Mouse (Mus musculus): ENCODE data around the gene Adamts4. TPM values are rescaled to one million over a fixed set of nuclear protein-coding genes. Genes with fewer than 3 reads are reported as not detected.

Adamts4 gene
- polyA plus RNA-seq, 1 experiment: not detected

DNA sequence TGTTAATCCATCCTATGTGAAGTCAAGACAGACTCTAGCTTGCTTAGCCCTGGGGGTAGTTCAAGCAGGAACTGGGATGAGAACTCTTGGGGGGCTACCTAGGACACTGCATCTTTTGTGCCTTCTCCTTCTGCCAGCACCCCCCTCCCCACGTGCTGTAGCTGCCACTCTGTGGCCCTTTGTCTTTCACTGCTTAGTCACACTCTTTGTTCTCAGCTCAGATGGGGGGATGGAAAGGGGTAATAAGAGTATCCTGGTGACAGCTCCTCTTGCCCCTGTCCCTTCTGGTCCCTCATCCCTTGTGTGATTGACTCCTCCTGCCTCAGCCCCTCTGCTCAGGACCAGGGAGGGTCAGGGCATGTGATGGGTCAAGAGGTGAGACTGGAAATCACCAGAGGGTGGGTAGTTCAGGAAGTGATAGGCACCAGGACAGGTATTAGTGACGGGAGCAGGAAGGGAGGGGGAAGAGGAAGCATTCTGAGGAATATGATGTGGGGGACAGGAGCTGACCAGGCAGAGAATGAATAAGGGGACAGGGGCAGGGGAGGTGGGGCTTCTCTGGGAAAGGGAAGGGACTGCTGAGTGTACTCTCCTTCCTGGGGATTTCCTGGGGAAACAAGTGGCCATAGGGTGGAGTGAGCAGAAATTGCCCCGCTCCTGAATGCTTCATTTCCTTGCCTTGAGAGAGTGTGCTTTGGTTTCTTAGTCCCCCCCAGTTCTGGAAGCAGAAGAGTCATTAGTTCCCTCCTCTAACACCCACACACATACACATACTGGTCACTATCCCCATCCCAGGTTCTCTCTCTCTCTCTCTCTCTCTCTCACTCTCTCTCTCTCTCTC, 1.6 kb upstream of the Adamts4 start:
- Histone ChIP-seq H3K4me1 (ENCODE audit: control insufficient read depth, insufficient read depth, low read length) (peaks cover 44% of the 10 kb centered on the region), H3K27ac (ENCODE audit: insufficient read depth, low read depth, low read length) (no peak overlapping the region), H3K4me3 (ENCODE audit: insufficient read depth, low read depth, low read length) (no peak overlapping the region)
- no peak for TF ChIP-seq POLR2A (IDR thresholded peaks at IDR 0.05; ENCODE audit: insufficient read depth, low read depth, low read length)
- TF ChIP-seq CTCF (IDR thresholded peaks at IDR 0.05; ENCODE audit: insufficient read depth, low read depth, low read length): no peak
- WGBS: 59% methylated on average over 3 of the region's 3 CpGs

DNA sequence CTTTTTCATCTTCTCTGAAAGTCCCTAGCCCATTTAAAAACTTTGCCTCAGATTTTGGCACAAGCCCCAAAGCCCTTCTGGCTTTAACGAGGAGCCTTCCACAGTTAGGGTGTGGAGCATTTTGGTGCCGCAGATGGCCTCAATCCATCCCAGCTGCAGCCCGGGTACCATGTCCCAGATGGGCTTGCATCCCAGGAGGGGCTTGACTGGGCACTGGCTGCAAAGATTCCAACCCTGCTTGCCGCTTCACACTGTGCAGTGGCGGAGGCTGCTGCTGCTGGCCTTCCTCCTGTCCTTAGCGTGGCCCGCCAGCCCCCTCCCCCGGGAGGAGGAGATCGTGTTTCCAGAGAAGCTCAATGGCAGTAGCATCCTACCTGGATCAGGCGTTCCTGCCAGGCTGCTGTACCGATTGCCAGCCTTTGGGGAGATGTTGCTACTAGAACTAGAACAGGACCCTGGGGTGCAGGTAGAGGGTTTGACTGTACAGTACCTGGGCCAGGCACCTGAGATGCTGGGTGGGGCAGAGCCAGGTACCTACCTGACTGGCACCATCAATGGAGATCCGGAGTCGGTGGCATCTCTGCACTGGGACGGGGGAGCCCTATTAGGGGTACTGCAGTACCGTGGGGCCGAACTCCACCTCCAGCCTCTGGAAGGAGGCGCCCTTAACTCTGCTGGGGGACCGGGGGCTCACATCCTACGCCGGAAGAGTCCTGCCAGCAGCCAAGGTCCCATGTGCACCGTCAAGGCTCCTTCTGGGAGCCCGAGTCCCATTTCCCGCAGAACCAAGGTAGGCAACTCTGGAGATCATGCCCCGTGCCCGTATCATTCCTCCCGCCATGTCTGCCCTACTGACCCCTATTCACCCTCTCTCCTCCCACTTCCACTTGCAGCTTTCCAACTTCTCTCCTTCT, 716 bp downstream of the Adamts4 start, which contains the start of gene Ndufs2:
Gene Ndufs2 (minus strand): TSS at position 709 of the 914 bp plus-strand sequence.
- H3K4me3 ChIP-seq (ENCODE audit: insufficient read depth, low read depth, low read length): peak within 1 kb of the TSS; percentile 3
- peak within 1 kb of the TSS; percentile 48; the same call in 1 of the 2 replicates for H3K27ac ChIP-seq (ENCODE audit: insufficient read depth, low read depth, low read length)
- TF ChIP-seq CTCF (IDR thresholded peaks at IDR 0.05; ENCODE audit: insufficient read depth, low read depth, low read length) (no peak), POLR2A (IDR thresholded peaks at IDR 0.05; ENCODE audit: insufficient read depth, low read depth, low read length) (no peak)
- peaks cover 39% of the 10 kb centered on the region for H3K4me1 ChIP-seq (ENCODE audit: control insufficient read depth, insufficient read depth, low read length)
- WGBS: 23% methylated on average over 26 of the region's 26 CpGs

DNA sequence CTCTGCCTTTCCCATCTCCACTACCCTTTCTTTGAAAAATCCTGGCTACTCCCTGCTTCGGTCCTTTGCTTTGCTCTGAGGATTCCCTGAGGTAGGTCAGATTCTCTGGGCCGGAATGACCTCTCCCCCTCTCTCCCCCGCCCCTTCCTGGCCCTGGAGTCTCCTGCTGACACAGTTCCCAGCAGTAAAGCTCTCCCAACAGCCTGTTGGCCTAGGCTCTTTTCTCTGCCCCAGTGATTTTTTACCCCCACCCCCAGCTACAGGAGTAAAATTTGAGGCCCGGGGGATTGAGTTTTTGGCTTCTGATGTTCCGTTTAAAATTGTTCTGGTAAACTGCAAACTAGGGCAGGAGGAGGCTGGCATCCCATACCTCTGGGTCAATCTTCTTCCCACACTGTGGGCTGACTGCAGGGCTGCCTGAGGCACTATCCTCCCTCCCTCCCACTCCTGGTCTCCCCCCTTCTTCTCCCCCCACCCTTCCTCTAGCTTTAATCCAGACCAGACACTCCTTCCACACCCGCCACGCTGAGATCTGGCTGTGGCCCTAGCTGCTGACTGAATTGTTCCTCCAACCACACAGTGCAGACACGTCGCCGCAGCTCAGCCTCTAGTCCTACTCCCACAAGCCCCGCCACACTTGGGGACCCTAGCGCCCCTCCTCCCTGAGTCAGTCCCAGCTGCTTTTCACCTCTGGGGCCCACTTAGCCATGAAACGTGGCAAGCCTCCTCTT, 1.5 kb downstream of the Adamts4 start:
- Histone ChIP-seq H3K4me1 (ENCODE audit: control insufficient read depth, insufficient read depth, low read length) (peaks cover 39% of the 10 kb centered on the region), H3K4me3 (ENCODE audit: insufficient read depth, low read depth, low read length) (no peak overlapping the region), H3K27ac (ENCODE audit: insufficient read depth, low read depth, low read length) (peak overlapping the region; percentile 48; the same call in 1 of the 2 replicates)
- TF ChIP-seq CTCF (IDR thresholded peaks at IDR 0.05; ENCODE audit: insufficient read depth, low read depth, low read length) (no peak), POLR2A (IDR thresholded peaks at IDR 0.05; ENCODE audit: insufficient read depth, low read depth, low read length) (no peak)
- WGBS: 10% methylated on average over 13 of the region's 13 CpGs

- Histone ChIP-seq H3K4me3 (ENCODE audit: insufficient read depth, low read depth, low read length) (no peak overlapping the region), H3K4me1 (ENCODE audit: control insufficient read depth, insufficient read depth, low read length) (peaks cover 36% of the 10 kb centered on the region), H3K27ac (ENCODE audit: insufficient read depth, low read depth, low read length) (peak overlapping the region; percentile 48; the same call in 1 of the 2 replicates)
- WGBS: 65% methylated on average over 17 of the region's 17 CpGs
- no peak for TF ChIP-seq CTCF (IDR thresholded peaks at IDR 0.05; ENCODE audit: insufficient read depth, low read depth, low read length)
- no peak for TF ChIP-seq POLR2A (IDR thresholded peaks at IDR 0.05; ENCODE audit: insufficient read depth, low read depth, low read length)
These were observed 2.2 kb downstream of the Adamts4 start for GRCm38 (mm10) chr1:171252415-171252814.

DNA sequence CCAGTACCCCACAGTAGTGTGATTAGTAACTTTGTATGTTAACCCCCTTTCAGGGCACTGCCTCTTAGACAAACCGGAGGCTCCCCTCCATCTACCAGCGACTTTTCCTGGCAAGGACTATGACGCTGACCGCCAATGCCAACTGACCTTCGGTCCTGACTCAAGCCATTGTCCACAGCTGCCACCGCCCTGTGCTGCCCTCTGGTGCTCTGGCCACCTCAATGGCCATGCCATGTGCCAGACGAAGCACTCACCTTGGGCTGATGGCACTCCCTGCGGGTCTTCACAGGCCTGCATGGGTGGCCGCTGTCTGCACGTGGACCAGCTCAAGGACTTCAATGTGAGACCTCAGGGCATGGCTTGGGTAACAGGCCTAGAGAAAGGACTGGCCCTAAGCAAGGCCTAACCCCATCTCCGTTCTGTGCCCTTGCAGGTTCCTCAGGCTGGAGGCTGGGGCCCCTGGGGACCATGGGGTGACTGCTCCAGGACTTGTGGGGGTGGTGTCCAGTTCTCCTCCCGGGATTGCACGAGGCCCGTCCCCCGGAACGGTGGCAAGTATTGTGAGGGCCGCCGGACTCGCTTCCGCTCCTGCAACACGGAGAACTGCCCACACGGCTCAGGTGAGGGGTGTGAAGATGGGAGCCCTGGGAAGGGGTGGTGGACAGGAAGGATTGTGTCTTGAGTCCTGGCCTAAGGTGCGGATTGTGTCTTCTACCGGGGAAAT, 6.0 kb downstream of the Adamts4 start:
- no peak overlapping the region for H3K27ac ChIP-seq (ENCODE audit: insufficient read depth, low read depth, low read length)
- peaks cover 21% of the 10 kb centered on the region for H3K4me1 ChIP-seq (ENCODE audit: control insufficient read depth, insufficient read depth, low read length)
- TF ChIP-seq POLR2A (IDR thresholded peaks at IDR 0.05; ENCODE audit: insufficient read depth, low read depth, low read length) (no peak), CTCF (IDR thresholded peaks at IDR 0.05; ENCODE audit: insufficient read depth, low read depth, low read length) (0 out of 2 replicates have a peak, but pooled peaks have one; percentile 8)
- no peak overlapping the region for H3K4me3 ChIP-seq (ENCODE audit: insufficient read depth, low read depth, low read length)
- 90% methylated on average over 24 of the region's 24 CpGs for WGBS

DNA sequence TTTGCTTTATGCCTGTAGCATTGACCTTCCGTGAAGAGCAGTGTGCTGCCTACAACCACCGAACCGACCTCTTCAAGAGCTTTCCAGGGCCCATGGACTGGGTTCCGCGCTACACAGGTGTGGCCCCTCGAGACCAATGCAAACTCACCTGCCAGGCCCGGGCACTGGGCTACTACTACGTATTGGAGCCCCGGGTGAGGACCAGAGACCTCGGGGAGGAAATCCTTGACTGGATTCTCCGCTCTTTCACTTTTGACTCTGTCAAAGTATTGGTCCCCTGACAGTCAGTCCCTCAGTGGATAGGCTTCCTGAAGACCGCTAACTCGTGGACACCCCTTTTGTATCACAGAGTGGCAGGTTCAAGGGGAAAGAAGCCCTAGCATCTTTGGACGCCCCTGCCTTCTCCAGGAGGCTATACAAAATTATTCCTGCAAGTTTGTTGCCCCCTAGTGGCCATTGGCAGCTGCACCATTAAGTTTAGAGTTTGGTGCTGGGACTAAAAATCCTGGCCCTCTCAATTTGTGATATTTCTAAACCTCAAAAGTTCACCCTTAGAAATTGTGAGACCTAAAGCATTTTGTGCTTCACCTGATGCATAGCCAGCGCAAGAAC, 6.8 kb downstream of the Adamts4 start:
- Histone ChIP-seq H3K27ac (ENCODE audit: insufficient read depth, low read depth, low read length) (no peak overlapping the region), H3K4me3 (ENCODE audit: insufficient read depth, low read depth, low read length) (no peak overlapping the region), H3K4me1 (ENCODE audit: control insufficient read depth, insufficient read depth, low read length) (peaks cover 13% of the 10 kb centered on the region)
- 62% methylated on average over 15 of the region's 15 CpGs for WGBS
- no peak for TF ChIP-seq POLR2A (IDR thresholded peaks at IDR 0.05; ENCODE audit: insufficient read depth, low read depth, low read length)
- TF ChIP-seq CTCF (IDR thresholded peaks at IDR 0.05; ENCODE audit: insufficient read depth, low read depth, low read length): no peak

GRCm38 (mm10) chr1:171257781-171258180, 7.6 kb downstream of the Adamts4 start:
- H3K27ac ChIP-seq (ENCODE audit: insufficient read depth, low read depth, low read length): no peak overlapping the region
- H3K4me1 ChIP-seq (ENCODE audit: control insufficient read depth, insufficient read depth, low read length): peaks cover 9% of the 10 kb centered on the region
- TF ChIP-seq POLR2A (IDR thresholded peaks at IDR 0.05; ENCODE audit: insufficient read depth, low read depth, low read length): no peak
- TF ChIP-seq CTCF (IDR thresholded peaks at IDR 0.05; ENCODE audit: insufficient read depth, low read depth, low read length): no peak
- 85% methylated on average over 9 of the region's 9 CpGs for WGBS
- H3K4me3 ChIP-seq (ENCODE audit: insufficient read depth, low read depth, low read length): no peak overlapping the region
